Mouse (Mus musculus) regulatory T cell (primary cell): ENCODE results near the gene Tmem63a.
"Not testable (repeated sequence)": the region's sequence is repeated elsewhere in the genome, so short reads cannot be mapped to it uniquely, and the experiment has no call there.

Source experiments
- in situ Hi-C: fragments of 300-600 bp; cut with MboI, MseI; formaldehyde crosslinking; loops from one replicate; pipeline ENCODE4 v1.15.1; 2025; ENCODE audit warnings: high pct_unique_total_duplicates

Gene Tmem63a

DNA sequence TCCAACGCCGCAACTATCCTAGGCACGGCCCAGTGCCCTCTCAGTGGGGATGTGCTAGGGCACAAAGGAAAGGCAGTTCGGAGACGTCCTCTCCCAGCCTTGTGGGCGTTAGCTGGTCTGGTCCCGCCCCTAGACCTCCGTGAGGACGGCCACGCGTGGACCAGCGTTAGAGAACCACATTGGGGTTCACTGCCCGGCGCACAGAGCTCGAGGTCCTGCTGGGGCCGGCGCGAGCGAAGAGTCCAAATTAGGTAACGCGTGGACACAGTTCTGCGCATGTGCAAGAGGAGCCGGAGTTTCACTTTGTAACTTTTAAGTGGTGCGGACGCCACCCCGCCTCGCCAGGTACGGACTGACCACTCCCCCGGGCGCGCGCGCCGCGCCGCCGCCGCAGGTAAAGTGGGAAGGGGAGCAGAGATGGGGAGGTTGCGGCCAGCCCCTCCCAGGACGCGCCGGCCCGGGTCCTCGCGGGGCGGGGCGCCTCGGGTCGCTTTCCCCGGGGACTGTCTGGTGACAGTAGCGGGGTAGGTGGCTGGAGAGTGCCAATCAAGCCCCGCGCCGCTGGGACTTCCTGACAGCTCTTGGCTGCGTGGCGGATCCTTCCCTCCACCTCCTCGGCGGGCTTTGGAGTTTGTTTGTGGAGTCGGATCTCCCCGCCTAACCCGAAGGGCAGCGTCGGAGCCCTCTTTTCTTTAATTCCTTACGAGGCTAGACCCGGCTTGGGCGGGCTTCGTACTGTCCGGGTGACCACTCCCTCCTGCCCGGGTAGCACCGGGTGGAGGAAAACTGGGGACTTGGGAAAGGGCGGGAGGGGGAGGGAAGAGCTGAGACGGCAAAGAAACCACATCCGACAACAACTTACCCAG lies at the start of gene Tmem63a:
TSS of gene Tmem63a (plus strand) at position 179 of the 866 bp plus-strand sequence.
- in situ Hi-C loops, result no loop called here

DNA sequence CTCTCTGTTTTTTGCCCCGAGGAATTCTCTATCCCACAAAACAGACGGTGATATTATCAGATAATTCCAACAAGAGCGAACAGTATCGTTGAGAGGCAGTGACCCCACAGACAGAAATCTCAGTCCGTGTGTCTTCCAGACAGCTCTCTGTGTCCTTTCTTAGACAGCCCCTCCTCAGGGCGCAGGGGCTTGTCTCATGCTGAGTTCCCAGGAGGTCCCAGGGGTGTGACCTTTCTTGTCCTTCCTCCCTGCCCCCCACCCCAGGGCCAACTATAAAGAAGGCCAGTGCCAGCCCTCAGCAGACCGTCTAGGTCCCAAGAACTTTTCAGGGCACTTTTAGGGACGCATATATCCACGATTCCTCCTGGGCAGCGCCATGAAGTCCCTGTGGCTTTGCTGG lies 49.3 kb upstream of the Tmem63a start, which contains the start of gene Lefty2:
TSS of gene Lefty2 (plus strand) at position 301 of the 400 bp plus-strand sequence.
- in situ Hi-C loops, result no loop called here

DNA sequence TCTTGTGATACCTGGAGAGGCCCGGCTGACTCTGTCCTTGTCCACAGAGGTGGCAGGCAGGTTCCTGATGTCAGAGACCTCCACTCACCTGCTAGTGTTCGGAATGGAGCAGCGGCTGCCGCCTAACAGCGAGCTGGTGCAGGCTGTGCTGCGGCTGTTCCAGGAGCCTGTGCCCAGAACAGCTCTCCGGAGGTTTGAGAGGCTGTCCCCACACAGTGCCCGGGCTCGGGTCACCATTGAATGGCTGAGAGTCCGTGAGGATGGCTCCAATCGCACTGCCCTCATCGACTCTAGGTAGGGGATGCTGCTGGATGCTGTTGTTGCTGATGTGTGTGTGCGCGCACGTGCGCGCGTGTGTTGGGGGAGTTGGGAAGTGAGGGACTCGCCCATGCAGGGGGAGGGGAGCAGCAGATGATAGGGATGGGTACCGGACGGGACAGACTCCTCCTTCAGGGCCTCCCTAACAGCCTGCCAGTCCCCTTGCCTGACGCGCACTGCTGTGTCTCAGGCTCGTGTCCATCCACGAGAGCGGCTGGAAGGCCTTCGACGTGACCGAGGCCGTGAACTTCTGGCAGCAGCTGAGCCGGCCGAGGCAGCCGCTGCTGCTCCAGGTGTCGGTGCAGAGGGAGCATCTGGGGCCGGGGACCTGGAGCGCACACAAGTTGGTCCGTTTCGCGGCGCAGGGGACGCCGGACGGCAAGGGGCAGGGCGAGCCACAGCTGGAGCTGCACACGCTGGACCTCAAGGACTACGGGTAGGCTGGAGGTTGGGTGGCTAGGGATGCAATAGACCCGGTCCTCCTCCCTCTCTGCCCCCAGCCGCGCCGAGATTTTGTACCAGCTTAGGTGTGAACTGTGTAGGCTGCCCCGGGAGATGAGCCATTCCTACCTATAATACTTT lies 47.8 kb upstream of the Tmem63a start:
- in situ Hi-C loops, result not testable (repeated sequence)

DNA sequence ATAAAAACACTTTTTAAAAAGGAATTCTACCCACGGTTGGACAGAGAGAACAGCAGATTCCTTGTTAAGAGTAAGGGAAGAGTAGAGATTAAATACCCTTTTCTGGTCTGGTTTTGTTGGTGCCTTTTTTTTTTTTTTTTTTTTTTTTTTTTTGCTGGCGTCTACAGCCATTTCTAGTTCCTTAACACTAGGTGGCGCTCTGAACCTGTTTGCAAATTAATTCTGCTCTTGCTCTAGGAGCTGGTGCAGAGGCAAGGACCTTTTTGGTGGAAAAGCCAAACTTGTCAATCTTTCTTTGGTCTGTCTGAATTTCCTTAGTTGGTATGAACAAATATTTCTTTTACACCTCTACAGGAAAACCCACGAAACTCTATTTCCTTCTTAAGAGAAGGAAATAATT lies 41.0 kb upstream of the Tmem63a start:
- in situ Hi-C loops, result loop anchor here (5.0 kb wide), 1 partner anchor 76 kb away; no protein-coding TSS in a partner anchor

DNA sequence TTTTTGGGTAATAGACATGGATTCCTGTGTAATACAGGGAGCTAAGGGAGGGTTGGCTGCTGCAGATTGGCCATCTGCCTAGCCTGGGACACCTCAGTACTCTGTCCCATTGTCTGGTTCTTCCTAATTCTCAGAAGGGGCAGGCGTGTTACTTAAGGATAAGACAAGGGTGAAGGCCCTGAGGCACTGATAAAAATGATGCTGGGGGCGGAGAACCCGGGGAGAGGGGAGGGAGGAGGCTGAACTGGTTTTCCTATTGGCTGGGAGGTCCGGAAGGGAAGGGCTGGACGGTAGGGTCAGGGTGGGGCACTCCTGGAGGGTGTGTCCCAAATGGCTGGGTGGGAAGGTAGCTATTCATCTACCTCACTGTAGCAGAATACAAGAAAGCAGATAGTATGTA lies 39.2 kb upstream of the Tmem63a start:
- in situ Hi-C loops, result loop anchor here (5.0 kb wide), 1 partner anchor 74 kb away; no protein-coding TSS in a partner anchor

DNA sequence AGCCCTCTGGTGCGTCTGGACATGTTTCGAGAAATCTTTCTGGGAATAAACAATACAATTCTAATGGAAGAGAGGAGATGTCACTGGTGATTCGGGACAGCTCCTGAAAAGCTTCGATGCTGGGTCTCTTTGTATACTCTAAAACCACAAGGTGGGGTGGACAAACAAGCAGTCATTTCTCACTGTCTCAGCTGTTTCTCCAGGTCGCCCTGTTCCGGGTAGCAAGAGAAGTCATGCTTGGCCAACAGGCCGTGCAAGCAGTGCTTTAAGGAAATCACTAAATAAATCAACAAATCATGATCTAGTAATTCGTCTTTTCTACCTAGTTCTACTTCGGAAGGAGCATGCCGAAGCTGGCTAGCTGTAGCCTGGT lies 38.5 kb upstream of the Tmem63a start:
- in situ Hi-C loops, result loop anchor here (5.0 kb wide), 1 partner anchor 74 kb away; no protein-coding TSS in a partner anchor

DNA sequence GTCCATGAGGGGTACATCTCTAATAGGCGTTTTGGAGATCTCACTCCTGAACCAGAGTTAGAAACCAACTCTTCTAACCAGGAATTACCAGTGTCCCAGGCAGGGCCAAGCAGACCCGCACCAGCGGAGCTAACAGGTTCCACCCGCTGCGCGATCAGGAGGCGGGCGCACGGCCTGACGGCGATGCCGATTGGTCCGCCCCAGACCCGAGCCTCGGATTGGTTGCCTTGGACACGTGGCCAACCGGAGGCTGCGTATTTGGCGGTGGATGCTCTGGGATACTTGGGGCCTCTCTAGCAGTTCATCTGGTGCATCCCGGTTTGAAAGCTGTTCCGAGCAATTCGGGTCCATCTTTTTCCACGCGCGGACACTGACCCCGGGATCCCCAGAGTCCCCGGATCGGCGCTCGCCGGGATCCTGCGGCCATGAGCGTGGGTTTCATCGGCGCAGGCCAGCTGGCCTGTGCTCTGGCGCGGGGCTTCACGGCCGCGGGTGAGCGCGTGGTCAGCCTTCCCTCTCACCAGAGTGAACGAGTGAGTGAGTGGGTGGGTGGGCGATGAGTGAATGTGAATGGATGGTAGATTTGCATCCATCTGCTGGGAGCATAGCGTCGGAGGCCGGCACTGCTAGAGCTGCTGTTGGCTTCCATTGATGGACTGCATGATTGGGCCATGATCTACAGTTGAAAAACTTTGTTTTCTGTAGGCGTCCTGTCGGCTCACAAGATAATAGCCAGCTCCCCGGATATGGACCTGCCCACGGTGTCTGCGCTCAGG lies 37.9 kb upstream of the Tmem63a start, which contains the start of gene Pycr2:
TSS of gene Pycr2 (plus strand) at position 255 of the 776 bp plus-strand sequence.
- in situ Hi-C loops, result loop anchor here (5.0 kb wide), 1 partner anchor 73 kb away; no protein-coding TSS in a partner anchor

DNA sequence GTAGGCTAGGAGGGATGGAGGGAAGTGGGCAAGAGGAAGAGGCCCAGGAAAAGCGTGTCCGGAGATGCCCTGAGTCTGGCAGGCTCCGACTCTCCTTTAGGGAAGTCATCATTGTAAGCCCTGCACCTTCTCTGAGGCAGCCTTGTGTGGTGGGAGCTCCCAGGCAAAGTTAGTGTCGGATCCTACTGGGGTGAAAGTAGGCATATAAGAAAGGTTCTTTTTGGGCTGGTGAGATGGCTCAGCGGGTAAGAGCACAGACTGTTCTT lies 37.4 kb upstream of the Tmem63a start:
- in situ Hi-C loops, result loop anchor here (5.0 kb wide), 1 partner anchor 73 kb away; no protein-coding TSS in a partner anchor

DNA sequence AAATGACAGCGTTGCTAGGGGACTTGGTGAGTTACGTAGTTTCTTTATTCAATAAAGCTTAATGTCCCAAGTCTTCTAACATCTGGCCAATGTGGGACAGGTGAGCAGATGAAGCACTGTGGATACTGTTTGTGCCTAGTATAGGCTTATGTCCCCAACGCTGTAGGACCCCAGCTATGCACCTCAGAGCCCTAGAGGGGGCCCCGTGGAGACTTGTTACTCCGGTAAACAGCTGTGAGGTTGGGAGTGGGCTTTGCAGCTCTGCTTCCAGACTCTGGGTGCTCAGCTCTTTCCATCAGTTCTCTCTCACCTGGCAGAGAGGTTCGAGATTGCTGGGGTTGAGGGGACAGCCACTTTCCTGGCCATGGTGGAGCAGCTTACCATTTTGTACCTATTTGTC lies 36.8 kb upstream of the Tmem63a start:
- in situ Hi-C loops, result no loop called here

DNA sequence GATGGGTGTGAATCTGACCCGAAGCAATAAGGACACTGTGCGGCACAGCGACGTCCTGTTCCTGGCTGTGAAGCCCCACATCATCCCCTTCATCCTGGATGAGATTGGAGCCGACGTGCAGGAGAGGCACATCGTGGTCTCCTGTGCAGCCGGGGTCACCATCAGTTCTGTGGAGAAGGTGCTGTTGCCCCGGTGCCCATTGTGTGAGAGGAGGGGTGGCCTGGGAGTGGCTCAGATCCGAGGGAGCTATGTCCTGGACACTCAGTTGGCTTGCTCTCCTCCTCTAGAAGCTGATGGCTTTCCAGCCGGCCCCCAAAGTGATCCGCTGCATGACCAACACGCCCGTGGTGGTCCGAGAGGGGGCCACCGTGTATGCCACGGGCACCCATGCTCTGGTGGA lies 36.3 kb upstream of the Tmem63a start:
- in situ Hi-C loops, result no loop called here

DNA sequence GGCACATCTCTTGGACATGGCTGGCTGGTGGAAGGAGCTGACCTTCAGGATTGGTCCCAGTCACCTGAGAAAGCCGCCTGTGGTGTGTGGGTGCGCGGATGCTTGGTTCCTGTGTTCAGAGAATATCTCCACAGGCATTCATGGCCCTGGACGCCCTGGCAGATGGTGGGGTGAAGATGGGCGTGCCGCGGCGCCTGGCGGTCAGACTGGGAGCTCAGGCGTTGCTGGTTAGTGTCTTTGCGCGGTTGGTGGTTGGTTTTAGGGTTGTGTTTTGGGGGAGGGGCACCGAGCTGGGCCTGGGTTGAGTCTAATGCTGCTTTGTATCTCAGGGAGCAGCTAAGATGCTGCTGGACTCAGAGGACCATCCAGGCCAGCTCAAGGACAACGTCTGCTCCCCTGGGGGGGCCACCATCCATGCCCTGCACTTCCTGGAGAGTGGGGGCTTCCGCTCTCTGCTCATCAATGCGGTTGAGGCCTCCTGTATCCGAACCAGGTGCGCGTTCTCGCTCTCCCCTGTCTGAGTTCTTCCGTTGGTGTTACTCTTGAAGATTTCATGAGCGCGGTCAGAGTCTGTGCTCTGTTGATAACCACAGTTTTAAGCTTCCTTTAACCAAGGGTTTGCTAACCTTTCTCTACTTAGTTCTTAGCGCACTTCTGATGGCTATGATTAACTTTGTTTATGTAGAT lies 35.5 kb upstream of the Tmem63a start:
- in situ Hi-C loops, result no loop called here

DNA sequence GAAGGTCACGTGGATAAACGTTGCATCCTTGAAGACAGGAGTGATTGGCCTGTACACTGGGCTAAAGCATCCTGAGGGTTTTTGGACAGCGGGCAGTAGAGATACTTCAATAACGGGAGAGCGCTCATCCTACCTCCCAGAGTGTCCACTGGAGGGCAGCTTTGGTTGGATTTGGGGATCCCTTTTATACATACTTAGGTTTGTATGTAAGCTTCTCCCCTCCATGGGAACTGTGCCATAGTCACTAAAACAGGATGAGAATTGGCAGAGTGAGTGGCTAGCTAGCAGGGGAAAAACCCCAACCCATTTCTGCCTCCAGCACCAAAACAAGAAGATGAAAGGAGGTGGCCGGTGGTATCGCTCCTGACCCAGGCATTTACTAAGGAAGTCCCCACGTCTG lies 31.0 kb upstream of the Tmem63a start:
- in situ Hi-C loops, result no loop called here

DNA sequence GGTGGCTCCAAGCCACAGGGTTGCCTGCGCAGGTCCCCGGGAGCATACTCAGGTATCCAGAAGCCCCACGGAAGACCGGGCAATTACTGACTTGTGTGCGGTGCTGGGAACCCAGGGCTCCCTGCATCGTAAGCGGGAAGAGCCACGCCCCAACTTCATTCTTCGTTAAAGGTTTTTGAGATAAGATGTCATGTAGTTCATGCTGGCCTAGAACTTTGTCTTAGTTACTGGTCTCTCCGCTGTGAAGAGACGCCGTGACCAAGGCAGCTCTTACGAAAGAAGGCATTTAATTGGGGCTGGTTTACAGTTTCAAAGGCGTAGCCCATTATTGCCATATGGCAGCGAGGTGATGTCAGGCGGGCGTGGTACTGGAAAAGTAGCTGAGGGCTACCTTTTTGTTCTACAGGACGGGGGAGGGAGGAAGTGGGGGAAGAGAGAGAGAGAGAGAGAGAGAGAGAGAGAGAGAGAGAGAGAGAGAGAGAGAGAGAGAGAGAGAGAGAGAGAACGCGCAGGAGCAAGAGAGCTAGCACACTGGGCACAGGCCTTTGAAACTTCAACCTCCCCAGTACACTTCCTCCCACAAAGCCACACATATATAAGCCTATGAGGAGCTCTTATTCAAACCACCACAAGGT lies 30.4 kb upstream of the Tmem63a start:
- in situ Hi-C loops, result no loop called here

DNA sequence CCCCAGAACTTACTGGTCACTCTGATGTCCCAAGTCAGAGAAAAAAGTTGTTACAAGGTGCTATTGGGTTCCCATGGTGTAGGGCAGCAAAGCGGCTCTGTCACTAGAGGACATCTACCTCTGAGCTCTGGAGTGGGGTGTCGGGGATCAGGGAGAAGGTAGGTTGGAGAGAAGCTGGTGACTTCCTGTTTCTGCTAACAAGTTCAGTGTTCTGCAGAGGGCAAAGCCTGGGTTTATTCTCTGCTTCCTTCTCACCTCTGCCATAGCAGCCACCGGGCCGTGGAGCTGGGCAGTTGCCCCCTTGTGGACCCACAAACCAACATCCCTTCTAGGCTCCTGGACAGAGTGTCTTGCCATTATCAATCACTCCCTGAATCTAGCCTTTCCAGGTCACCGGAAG lies 29.4 kb upstream of the Tmem63a start:
- in situ Hi-C loops, result no loop called here

DNA sequence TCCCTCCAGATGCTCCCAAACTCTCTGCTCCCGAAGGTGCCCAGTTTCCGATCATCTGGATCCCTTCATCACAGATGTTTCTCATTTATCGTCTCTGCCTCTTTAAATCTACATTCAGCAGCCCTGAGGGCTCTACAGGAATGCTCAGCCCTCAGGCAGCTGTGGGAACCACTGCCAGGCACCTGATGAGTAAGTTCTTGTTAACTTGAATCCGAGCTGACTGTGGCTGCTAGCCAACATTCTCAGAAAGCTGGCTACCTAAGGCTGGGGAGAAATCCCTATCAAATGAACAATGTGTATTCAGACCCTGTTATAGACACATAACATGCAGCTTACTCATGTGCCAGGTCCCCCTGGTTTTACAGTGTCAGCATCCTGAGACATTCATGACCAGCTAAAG lies 28.3 kb upstream of the Tmem63a start:
- in situ Hi-C loops, result no loop called here

DNA sequence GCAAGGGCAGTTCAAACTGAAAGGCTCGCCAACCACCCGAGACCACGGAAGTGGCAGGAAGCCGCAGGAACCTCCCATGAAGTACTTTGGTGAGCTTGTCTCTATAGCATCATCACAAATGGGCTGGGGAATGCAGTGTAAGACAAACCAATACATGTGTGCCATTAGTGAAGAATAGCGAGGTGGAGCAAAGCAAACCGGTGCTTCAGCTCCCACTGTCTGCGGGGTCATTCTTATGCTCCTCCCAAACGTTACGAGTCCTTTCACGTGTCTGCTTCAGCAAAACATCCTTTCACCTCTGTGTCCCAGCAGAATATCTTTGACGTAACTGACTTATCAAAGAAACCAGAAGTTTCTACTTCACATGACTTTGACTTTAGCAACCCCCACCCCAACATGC lies 25.7 kb upstream of the Tmem63a start:
- in situ Hi-C loops, result no loop called here

DNA sequence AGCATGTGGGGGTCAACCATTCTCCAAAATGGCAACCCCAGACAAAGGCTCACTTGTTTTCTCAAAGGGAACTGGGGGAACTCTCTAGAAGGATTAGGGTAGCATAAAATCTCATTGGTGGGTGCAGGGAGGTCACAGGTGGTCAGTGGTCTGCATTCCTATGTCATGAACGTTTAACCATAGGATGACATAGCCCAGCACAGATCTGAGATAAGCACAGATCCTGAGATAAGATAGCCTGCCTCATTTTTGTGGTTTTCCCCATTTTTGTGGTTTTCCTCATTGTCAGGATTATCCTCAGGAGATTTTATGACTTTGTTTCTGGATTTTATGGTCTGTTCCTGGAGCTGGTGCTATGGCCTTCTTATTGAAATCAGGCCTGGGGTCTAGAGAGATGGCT lies 25.1 kb upstream of the Tmem63a start:
- in situ Hi-C loops, result no loop called here

DNA sequence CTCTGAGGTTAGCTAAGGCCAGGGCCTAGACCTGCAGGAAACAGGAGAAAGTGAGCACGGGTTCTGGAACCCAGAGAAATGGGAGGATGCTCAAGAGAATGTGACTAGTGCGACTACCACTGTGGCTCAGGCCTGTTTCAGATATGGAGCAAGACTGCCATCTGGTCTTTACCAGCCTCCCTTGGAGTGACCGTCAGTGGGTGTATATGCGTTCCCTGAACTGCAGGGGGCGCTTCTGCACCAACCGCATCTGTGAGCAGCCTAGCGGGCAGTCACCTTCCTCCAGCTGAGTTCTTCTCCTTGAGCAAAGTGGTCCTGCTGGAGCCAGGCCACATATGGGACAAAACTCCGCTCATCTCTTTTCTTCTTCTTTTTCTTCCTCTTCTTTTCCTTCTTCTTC lies 22.5 kb upstream of the Tmem63a start:
- in situ Hi-C loops, result no loop called here

DNA sequence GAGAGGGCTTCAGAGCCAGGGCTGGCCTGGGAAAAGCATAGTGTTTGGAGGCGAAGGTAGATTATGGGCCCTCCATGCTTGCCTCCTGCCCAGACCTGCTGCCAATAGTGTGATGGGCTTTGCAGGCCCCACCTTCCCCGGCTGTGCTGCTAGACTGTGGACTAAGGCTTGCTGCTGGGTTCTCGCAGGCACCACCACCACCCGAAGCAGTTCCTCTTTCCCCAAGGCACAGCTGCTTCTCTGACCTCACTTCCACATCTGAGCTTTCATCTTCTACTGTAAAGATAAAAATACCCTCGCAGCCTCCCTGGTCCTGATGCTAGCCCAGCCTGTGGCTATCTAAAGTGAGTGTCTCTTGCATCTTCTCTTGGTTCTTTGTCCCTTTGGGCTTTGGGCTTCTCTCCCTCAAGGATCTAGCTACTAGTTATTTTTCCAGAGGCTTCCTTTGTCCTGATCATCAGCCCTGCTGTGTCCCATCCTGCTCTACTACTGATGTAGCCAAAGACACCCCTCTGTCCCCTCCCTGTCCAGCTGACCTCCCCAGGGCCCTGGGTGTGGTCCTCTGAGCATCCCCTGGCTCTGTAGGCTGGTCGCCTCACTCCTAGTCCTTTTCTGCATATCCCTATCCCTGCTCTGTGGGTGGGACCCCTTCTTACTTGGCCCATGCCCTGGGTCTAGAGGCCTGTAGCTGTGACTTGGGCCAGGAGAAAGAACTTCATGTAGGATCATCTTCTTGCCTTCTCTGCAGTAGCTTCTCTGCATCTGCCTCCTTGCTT lies 19.7 kb upstream of the Tmem63a start:
- in situ Hi-C loops, result no loop called here

DNA sequence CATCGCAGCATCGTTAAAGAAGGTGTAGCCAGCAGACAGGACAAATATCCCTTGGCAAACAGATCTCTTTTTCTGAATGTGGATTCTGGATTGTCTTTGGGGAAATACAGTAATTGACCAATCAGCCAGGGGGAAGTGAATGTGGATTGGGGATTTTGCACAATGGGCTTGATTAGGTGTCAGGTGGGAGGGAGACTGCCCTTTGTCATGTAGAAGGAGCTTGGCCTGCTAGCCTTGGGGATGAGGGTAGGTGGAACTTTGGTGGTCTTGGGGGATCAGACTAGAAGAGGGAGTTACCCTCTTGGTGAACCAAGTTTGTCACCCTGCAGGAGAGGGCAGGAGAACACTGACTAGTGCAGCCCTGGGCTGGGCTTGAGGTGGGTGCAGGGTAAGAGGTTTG lies 17.4 kb upstream of the Tmem63a start:
- in situ Hi-C loops, result no loop called here
